Mouse (Mus musculus) megakaryocyte progenitor cell, adult 5-6 weeks (primary cell): Measurements from ENCODE around the gene Ppp1r15b. TPM values are rescaled to one million over a fixed set of nuclear protein-coding genes. Genes with fewer than 3 reads are reported as not detected.
A peak's percentile ranks its signal among the peaks of the same experiment; 100 is the strongest.

Experiments
- ATAC-seq: replicated peaks from 2 replicates; pipeline ENCODE4 v1.8.0; 2016; ENCODE audit warnings: mild to moderate bottlenecking, moderate TSS enrichment, inconsistent platforms; ENCODE audit not compliant: poor library complexity
- total RNA-seq, 2 experiments: library from RNA; stranded (forward) in 1 of 2; stranded (reverse) in 1 of 2; fragments of 157-497, 149-512 nt in 1 of 2; fragments of 200-1000 nt in 1 of 2; gene quantifications; 2 replicates each; pipeline versions ENCODE4 v1.2.3 to v1.2.4; 2015 to 2017

Gene Ppp1r15b
- 54.1 and 60.2 TPM in 2 replicates for total RNA-seq (2015)
- total RNA-seq (2017): 86.1 and 90.7 TPM in 2 replicates

DNA sequence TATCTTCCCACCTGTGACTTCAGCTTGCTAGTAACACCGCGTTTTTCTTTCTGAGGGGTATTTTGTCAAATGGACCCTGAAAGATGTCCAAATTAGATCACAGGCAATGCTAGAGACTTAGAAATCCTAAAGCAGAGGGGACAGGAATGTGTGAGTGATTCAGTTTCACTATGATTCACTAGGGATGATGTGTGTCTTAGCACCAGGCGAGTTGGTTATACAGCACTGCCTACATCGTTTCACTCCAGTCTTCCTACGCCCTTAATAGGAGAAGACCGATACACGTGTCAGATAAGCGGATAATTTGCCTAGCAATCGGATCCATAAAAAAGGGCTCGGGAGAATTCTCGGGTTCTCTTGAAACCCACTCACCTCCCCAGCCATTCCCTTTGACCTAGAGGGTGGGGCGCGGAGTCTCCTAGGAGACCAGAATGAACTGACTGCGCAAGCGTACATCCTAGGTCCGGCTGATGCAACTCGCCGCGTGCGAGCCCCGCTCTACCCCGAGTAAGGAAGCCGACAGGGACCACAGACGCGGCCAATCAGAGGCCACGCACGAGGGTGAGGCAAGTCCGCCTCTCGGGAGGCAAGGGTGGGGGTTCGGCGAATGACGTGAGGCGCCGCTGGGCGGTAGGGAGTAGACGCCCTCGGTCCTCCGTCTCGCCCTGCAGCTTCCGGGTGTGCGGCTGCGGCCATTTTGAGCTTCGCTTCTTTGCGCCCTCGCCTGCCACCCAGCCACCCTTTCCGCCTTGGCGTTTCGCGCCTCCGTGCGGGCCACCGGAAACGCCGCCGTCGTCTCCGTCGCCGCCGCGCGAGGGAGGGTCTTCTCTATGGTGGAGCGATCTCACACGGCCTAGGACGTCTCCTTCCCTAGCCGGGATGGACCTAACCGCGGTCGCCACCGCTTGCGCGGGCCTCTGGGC, at the start of gene Ppp1r15b:
Ppp1r15b (plus strand) TSS at position 506 of the 923 bp plus-strand sequence.
- peak; percentile 84 for ATAC-seq

DNA sequence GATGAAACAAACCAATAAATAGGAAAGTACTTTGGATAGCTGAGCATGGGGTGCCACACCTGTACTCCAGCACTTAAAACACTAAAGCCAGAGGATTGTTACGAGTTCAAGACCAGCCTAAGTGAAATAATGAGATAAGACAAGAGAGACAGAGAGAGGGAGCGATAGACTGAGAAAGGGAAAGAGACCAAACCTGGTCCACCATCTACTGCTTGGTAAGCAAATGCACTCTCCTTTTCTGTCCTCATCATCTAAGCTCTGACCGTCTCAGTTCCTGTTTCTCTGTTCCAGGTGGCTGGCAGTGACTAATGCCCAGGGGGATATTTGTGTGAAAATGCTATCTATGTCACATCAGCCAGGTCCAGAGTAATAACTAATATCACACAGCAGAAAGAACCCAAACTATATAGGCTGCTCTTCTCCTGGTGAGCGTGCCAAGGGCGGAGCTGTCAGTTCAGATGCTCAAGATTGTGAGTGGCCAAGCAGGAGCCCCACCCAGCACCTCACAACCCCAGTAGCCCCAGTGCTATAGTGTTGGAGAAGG, 47.9 kb upstream of the Ppp1r15b start:
- peak; percentile 71 for ATAC-seq

DNA sequence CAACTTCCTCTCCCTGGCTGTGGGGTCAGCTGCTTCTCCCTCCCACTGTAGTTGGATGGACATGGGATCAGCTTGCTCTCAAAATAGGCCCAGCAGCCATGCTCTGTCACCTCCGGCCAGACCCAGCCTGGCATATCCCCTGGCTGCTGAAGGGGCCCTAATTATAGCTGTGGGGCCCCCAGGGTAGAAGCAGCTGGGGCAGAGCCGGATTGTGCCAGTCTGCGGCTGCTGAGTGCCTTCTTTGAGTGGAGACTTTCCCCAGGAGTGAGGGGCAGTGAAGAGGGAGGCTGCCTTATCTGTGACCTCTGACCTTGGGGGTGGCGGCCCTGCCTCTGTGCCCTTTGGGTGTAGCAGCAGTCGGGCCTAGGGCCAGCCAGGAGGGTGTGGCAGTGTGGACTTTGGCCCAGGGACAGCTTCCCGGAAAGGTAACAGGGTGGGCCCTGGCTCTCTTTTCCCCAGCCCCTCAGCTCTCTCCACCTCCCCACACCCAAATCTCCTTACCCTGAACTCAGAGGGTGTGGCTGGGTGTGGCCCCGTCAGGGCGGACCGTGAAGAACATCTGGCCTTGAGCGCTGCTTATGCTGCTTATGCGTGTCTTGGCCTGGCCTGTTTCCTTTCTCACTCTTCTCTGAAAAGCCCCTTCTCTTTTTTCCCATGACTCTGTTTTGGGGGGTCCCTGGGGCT, 46.9 kb upstream of the Ppp1r15b start:
- peak; percentile 66 for ATAC-seq

DNA sequence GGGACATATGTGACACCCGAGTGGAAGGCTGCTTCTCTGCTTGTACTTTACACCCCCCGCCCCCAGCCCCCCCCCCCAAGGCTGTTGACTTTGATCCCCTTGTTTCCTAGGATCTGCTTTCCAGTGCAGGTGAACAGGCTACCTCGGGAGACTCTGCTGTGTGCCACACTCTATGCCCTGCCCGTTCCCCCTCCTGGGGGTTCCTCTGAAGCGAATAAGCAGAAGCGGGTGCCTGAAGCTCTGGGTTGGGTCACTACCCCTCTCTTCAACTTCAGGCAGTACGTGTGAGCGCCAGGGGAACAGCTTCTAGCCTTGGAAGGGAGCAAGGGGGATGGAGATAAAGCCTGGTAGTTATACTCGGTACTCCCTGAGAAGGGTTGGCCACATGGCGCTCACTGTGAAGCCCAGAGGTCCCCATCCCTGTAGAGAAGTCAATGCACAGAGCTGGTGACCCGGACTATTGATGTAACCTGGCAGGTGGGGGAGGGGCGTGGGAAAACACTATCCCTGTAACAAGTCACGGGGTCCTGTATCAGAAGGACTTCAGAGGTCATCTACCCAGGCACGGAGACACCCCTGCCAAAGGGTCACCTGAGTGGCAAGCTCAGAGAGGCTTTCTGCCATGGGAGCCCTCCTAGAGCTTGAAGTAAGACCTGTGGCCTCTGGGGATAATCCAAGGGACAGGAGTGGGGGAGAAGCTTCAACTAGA, 46.1 kb upstream of the Ppp1r15b start:
- no peak for ATAC-seq

DNA sequence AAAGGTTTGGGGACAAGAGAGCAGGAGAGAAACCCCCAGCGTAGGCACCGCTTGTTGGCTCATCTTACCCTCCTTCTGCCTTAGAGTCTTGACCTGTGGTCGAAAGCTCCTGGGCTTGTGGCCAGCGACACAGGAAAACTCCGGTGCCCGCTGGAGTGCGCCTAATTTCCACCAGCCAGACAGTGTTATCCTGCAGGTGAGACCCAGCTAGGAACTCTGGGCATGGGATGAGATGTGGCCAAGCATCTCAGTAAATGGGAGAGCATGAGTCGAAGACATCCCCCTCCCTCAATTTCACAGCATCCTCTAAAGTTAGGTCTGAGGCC, 45.6 kb upstream of the Ppp1r15b start:
- ATAC-seq: no peak

DNA sequence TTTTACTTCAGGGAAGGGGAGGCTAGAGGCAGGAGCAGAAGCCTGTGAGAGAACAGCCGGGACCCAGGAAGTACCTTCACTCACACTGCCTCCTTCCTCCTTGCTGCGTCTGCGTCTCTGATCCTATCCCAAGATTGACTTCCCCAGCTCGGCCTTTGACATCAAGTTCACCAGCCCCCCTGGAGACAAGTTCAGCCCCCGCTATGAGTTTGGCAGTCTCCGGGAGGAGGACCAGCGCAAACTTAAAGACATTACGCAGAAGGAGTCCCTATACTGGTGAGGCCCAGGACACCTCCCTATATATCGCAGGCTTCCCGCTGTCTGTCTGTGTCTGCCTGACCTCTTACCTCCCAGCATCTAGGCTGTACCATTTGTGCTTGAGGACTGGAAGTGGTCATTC, 44.1 kb upstream of the Ppp1r15b start:
- no peak for ATAC-seq

DNA sequence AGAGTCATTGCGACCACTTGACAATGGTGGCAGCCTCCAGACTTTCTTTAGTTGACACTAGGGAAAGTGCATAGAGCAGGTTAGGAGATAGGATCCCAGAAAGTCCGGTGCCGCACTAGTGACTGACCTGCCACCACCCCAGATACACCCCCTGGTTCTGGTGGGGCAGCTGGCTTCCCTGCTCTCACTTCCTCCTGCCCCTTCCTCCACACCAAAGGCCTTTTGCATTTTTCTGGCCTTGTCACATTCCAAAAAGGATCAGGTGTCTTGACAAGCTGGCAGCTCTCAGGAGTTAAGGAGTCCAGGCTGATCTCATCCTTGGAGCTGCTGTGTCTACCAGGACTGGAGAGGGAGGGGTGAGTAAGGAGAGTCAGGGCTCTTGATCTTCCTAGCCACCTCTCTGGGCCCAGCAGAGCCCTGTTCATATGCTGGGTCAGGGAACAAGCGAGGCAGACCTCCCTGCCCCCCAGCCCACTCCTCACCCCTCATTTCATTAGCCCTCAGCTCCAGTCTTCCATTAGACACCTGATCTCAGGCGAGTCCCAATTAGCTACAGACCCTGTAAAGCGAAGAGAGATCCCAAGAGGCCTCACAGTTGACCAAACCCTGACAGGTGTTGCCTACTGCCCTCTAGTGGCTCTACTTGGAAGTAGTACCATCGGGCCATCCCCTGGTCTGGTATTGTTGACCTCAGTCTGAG, 43.6 kb upstream of the Ppp1r15b start:
- peak; percentile 79 for ATAC-seq

DNA sequence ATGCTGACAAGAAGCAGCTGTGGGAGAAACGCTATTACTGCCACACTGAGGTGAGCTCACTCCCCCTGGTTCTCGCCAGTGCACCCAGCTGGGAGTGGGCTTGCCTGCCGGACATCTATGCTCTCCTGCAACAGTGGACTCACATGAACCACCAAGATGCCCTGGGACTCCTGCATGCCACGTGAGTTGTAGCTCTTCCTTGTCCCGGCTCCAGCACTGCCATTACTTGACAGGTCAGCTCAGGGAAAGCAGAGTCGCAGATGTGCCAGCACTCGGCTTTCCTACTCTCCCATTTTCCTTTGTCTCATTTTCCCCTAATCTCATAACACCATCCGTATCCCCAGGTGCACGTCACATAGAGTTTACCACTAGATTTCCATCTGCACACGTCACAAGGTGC, 42.7 kb upstream of the Ppp1r15b start:
- no peak for ATAC-seq

DNA sequence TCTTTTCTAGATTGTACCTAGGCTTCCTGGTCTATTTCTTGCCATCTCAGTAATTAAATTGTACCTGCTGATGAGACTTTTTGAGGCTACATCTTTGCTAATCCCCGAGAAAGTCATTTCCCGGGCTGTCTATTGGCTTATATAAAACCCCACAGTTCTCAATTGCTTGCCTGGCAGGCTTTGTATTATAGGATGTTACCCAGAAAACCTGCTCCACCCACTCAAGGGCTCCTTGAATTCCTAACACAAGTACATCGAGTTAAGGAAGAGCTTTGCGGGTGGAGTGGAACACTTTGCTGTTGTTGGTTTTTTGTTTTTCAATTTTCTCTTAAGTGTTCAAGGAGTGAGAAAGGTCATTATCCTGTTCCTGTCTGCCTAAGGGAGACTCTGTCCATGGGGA, 41.5 kb upstream of the Ppp1r15b start:
- no peak for ATAC-seq

DNA sequence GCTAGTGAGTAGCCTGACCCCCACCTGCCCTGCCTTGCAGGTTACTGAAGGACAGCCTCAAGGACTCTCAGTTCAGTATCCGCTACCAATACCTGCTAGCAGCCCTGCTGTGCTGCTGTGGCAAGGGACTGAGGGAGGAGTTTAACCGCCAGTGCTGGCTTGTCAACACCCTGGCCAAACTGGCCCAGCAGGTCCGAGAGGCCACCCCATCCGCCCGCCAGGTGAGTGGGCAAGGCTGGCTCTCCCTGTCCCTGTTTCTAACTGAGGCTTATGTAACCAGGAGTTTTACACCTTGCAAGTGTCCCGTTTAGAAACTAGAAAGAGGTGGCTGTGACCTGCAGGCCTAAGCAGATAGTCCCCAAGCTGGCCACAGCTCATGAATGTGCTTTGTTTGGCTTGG, 40.3 kb upstream of the Ppp1r15b start:
- no peak for ATAC-seq

DNA sequence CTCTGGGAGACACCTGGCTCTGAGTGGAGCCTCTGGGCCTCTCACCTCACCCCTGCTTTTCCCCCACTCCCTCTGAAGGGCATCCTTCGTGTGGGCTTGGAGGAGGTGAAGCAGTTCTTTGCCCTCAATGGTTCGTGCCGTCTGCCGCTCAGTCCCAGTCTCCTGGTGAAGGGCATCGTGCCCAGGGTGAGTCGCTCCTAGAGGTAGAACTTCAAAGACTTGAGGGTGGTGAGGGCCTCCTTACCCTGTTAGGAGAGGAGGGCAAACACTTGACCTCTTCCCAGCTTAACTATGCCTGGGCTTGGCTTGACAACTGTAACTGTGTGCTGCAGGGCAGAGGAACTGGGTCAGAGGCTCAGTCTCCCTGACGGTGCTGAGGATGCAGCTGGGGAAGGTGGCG, 39.5 kb upstream of the Ppp1r15b start:
- no peak for ATAC-seq

DNA sequence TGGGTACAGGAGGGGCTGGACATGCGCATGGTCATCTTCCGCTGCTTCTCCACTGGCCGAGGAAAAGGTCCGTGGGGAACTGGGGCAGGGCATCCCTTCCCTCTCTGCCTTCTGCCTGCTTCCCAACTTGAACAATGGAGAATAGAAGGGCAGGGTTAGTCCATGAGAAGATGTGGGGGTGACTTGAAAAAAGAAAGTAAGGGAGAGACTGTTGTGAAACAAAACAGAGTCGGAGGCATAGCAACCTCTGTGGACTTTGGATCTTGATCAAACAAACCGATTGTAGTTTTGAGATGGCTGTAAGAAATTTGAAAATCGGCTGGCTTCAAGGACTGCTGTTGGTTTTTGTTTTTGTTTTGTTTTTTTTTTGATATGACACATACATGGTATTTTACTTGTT, 37.2 kb upstream of the Ppp1r15b start:
- ATAC-seq: no peak

DNA sequence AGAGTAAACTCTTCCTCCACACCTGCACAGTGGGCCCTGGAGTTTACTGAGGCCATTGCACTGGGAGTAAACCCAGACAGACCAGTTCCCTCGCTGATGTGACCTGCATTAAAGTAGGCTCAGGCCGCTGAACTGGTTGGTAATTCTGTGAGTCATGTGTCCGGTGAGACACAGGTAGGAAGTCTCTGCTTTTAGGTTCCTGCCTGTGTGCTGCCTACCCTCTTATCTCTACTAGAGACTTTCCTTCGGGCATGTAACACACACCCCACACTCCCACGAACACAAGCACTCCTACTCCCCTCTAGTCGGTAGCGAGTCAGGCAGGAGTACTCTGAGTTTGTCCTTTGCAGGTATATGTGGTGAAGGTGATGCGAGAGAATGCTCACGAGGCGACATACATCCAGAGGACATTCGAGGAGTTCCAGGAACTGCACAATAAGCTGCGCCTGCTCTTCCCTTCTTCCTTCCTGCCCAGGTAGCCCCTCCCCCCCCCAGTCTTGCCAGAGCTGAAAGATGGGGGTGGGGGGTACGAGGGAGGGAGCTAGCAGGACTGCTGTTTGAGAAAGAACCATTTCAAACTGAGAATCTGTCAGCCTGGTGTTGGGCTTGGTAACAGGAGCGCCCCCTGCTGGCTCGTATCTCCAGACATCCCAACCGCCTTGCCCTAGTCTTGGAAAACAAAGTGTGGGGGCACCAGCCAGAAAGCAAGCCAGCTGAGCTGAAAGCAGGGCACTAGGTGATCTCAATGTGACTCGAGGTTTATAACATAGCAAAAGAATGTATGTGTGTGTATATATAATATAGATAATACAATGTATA, 29.8 kb upstream of the Ppp1r15b start:
- ATAC-seq: peak; percentile 95

DNA sequence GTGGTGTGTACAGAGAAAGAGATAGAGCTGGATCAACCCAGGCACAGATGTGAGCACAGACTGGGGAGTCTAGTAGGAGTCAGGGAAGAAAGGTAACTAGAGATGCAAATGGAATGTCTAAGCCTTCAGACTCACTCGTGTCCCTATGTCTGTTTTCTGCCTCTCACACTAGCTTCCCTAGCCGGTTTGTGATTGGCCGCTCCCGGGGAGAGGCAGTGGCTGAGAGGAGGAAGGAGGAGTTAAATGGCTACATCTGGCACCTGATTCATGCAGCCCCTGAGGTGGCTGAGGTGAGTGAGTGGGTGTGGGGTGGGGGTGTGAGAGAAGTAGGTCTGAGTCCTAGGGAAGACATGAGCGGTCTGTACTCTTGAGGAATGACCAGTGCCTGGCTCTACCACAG, 28.8 kb upstream of the Ppp1r15b start:
- ATAC-seq: no peak

DNA sequence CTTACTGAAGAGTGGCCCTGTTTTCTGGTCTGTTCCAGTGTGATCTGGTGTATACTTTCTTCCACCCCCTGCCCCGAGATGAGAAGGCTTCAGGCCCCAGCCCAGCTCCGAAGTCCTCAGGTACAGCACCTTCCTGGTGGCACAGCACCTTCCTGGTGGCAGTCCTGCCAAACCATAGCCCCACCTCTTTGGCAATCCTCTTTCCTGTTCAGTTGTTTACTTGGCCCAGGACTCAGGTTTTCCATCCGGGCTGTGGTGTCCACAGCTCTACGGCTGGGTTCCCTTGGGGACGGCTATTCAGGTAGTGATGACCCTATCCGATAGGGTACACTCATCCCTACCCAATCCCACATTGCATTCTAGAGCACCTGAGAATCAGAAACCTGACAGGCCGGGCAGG, 27.6 kb upstream of the Ppp1r15b start:
- no peak for ATAC-seq

DNA sequence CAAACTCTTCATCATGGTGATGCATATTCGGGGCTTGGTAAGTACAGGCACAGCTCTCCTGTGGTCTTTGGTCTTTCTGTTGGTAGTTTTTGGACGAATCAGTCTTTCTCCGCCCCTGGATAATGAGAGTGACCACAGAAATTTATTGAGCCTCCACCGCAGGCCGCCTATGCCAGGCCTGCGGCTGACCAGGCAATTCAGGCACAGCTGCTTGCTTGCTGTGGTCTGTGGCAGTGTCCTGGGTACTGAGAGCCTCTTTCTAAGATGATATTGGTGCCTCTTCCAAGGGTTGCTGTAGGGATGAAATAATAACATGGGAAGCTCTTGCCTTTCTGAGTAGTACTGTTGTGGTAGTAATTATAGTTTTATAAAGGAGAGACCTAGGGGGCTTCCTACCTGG, 27.1 kb upstream of the Ppp1r15b start:
- no peak for ATAC-seq

DNA sequence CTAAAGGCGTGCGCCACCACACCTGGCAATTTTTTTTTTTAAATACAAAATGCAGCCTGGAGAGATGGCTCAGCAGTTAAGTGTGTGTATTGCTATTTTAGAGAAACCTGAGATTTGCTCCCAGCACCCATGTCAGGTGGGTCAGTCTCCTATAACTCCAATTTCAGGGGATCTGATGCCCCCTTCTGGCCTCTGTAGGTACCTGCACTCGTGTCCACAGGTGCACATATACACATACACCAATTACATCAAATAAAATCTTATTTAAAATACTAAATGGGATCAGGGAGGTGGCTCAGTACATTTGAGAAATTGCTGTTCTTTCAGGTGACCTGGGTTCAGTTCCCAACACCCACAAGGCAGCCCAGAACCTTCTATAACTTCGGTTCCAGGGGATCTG, 14.8 kb upstream of the Ppp1r15b start:
- no peak for ATAC-seq

DNA sequence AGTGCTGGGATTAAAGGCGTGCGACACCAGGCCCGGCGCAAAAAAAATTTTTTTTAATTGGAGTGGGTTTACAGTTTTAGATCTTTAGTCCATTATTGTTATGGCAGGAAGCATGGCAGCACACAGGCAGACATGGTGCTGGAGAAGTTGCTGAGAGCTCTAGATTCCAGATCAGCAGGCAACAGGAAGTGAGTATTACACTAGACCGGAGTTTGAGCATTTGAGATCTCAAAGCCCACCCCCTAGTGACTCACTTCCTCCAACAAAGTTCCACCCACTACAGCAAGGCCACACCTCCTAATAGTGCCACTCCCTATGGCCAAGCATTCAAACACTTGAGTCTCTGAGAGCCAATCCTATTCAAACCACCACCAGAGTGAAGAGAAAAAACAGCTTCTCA, 12.8 kb upstream of the Ppp1r15b start:
- ATAC-seq: peak; percentile 76

DNA sequence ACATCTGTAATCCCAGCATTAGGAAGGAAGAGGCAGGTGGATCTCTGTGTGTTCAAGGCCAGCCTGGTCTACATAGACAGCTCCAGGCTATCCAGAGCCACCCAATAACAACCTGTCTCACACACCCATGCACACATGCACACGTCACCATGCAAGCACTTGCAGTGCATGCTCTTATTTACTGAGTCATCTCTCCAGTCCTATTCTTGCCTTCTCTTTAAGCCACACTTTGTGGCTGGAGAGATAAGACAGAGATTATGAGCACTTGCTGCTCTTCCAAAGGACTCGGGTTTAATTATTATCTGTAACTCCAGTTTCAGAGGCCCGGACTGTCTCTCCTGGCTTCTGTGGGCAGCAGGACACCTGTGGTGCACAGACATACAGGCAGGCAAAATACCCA, 12.1 kb upstream of the Ppp1r15b start:
- ATAC-seq: peak; percentile 80
